Mouse (Mus musculus): ENCODE measurements around the gene Myo18b. TPM values are rescaled to one million over a fixed set of nuclear protein-coding genes. Genes with fewer than 3 reads are reported as not detected.

Myo18b gene
- polyA plus RNA-seq, 1 experiment from 2014 or later: 1.3 TPM

DNA sequence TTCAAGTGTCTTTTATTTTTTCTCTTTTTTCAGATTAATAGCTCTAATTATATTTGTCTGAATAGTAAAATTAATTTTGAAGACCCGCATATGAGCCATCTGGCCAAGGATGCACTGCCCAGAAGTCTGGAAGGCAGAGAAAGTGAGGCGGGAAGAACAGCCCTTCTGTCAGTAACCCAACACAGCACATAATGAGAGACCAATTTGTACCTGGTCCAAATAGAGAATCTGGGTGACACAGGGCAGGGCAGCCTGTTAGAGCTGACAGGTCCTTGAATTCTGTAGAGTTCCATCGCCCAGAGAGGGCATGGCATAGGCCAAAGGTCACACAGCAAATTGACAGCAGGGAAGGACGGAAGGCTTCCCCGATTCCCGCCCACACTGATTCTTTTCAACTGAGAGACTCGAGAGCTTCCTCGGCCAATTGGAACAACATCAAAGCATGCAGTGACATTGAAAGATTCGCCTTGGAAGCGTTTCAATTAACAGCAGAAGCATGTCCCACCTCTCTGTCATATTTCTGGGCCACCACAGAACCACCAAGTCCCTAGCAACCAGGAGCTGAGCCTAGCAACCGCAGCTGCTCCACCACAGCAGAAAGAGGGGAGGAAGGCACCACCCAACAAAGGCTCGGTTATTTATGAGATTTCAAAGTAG, 36.7 kb downstream of the Myo18b start:
- no peaks in the 10 kb centered on the region for H3K36me3 ChIP-seq (ENCODE audit: control insufficient read depth, insufficient read depth, low read length)
- H3K4me2 ChIP-seq (ENCODE audit: low read depth, low read length): no peak overlapping the region
- no peak overlapping the region for H3K4me3 ChIP-seq (ENCODE audit: low read depth, low read length)
- no peaks in the 10 kb centered on the region; the same call in 1 of the 2 replicates for H3K4me1 ChIP-seq (ENCODE audit: control insufficient read depth, insufficient read depth, low read length)
- H3K9ac ChIP-seq (replicated peaks; ENCODE audit: low read depth, low read length): no peak overlapping the region
- 34% methylated on average over 12 of the region's 12 CpGs for WGBS
- H3K27me3 ChIP-seq (ENCODE audit: control insufficient read depth, insufficient read depth, low read length): no peaks in the 10 kb centered on the region
- no peak for ATAC-seq (ENCODE audit: low read depth)
- no peak overlapping the region; the same call in 1 of the 2 replicates for H3K27ac ChIP-seq (ENCODE audit: low read depth, low read length)
- no peaks in the 10 kb centered on the region for H3K9me3 ChIP-seq (ENCODE audit: control insufficient read depth, low read length)

DNA sequence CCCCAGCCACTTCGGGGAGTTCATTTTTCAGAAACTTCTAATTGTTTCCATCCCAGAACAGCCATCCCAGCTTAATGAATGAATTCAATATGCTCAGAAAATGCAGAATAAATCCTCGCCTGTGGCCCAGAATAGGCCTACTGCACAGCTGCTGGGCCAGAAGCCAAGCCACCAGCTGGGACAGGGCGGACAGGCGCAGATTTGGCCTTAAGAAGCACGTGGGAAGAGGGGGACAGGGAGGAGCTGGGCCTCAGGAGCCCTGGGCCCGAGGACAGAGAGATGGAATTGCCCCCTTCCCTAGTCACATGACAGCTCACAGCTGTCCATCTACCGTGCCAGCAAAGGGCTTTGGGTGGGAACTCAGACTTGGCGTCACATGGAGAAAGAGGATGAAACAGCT, 43.0 kb downstream of the Myo18b start:
- Histone ChIP-seq H3K9ac (replicated peaks; ENCODE audit: low read depth, low read length) (no peak overlapping the region), H3K9me3 (ENCODE audit: control insufficient read depth, low read length) (no peaks in the 10 kb centered on the region), H3K36me3 (ENCODE audit: control insufficient read depth, insufficient read depth, low read length) (no peaks in the 10 kb centered on the region), H3K4me2 (ENCODE audit: low read depth, low read length) (no peak overlapping the region), H3K27me3 (ENCODE audit: control insufficient read depth, insufficient read depth, low read length) (no peaks in the 10 kb centered on the region), H3K4me1 (ENCODE audit: control insufficient read depth, insufficient read depth, low read length) (peaks cover 20% of the 10 kb centered on the region), H3K4me3 (ENCODE audit: low read depth, low read length) (no peak overlapping the region), H3K27ac (ENCODE audit: low read depth, low read length) (peak overlapping the region; percentile 79)
- peak; percentile 58 for ATAC-seq (ENCODE audit: low read depth)
- WGBS: 11% methylated on average over 8 of the region's 8 CpGs

DNA sequence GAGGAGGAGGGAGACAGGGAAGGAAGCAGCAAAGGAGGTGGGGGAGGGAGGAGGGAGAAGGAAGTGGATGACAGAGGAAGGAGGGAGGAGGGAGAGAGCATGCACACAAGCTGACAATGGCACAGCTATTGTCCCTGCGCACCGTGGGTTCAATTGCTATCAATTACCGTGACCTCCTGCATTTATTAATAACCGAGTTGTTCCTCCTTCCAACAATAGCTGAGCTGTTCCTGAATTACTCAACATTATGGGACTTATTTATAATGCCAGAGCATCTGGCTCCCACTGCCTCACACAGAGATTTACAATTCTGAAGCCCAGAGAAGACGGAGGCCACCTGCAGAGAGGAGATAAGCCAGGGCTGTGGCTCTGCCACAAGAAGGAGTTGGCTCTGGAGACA, 44.8 kb downstream of the Myo18b start:
- ATAC-seq (ENCODE audit: low read depth): no peak

DNA sequence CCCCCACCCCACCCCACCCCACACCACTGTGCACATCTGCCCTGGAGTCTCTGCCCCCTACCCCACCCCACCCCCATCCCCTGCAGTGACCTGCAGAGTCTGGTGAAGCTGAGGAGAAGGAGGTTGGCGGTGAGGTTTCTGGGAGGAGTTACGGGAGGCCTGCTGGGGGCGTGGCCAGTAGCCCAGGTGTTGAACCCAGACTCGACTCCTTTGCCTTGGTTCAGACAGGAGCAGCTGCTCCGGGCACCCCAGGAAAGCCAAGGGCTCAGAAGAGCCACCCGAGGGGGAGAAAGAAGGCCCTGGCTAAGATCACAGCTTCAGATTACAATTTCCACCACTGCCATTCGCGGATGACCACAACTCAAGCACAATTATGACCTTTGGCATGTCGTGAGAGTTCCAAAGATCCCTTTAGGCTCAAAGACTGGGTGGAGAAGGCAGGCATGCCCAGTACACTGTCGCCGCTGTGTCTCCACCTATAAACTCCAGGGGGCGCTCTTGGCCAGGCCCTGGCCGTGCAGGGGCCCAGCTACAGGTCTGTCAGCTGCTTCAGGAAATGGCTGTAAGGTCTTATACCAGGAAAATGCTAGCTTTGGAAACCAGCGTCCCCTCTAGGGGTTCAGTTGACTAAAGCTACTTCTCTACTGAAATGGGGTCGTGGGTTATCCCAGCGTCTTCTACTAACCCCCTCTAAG, 47.4 kb downstream of the Myo18b start:
- H3K27ac ChIP-seq (ENCODE audit: low read depth, low read length): no peak overlapping the region
- no peaks in the 10 kb centered on the region for H3K9me3 ChIP-seq (ENCODE audit: control insufficient read depth, low read length)
- ATAC-seq (ENCODE audit: low read depth): no peak
- no peak overlapping the region for H3K9ac ChIP-seq (replicated peaks; ENCODE audit: low read depth, low read length)
- no peak overlapping the region for H3K4me2 ChIP-seq (ENCODE audit: low read depth, low read length)
- WGBS: 4% methylated on average over 16 of the region's 16 CpGs
- no peaks in the 10 kb centered on the region for H3K27me3 ChIP-seq (ENCODE audit: control insufficient read depth, insufficient read depth, low read length)
- H3K4me1 ChIP-seq (ENCODE audit: control insufficient read depth, insufficient read depth, low read length): peaks cover 31% of the 10 kb centered on the region
- H3K4me3 ChIP-seq (ENCODE audit: low read depth, low read length): no peak overlapping the region
- H3K36me3 ChIP-seq (ENCODE audit: control insufficient read depth, insufficient read depth, low read length): no peaks in the 10 kb centered on the region

More for the DNA sequence above, 44.8 kb downstream of the Myo18b start:
- Histone ChIP-seq H3K9ac (replicated peaks; ENCODE audit: low read depth, low read length) (no peak overlapping the region), H3K9me3 (ENCODE audit: control insufficient read depth, low read length) (no peaks in the 10 kb centered on the region), H3K36me3 (ENCODE audit: control insufficient read depth, insufficient read depth, low read length) (no peaks in the 10 kb centered on the region), H3K27ac (ENCODE audit: low read depth, low read length) (peak overlapping the region; percentile 79), H3K4me3 (ENCODE audit: low read depth, low read length) (no peak overlapping the region), H3K4me1 (ENCODE audit: control insufficient read depth, insufficient read depth, low read length) (peaks cover 25% of the 10 kb centered on the region), H3K4me2 (ENCODE audit: low read depth, low read length) (no peak overlapping the region), H3K27me3 (ENCODE audit: control insufficient read depth, insufficient read depth, low read length) (no peaks in the 10 kb centered on the region)
- 5% methylated on average over 5 of the region's 5 CpGs for WGBS

DNA sequence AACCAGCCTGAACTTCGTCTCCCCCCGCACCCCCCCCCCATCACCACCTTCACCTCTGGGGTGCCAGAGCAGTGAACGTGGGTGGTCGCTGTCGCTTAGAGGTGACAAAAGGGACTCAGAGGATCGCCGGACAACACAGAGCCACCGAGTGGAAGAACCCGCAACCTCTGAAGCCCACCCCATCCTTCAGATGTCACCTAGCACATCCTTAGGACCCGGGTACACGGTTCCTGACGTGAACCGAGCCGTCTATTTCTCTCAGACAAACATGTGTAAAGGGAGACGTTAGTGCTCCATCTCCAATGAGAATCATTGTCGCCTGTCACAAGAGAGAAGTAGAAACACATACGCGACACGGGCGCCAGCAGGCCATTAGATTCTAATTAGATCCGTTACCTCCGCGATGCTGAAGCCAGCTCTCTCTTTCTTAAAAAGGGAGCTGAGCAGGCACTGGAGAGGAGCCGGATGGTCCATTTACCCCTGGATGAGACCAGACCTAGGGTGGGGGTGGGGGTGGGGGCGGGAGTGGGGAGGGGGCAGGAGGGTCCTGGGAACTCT, 48.1 kb downstream of the Myo18b start:
- H3K27ac ChIP-seq (ENCODE audit: low read depth, low read length): 0 out of 2 replicates have a peak overlapping the region, but pooled peaks have one; percentile 22
- peaks cover 36% of the 10 kb centered on the region for H3K4me1 ChIP-seq (ENCODE audit: control insufficient read depth, insufficient read depth, low read length)
- no peak overlapping the region for H3K9ac ChIP-seq (replicated peaks; ENCODE audit: low read depth, low read length)

DNA sequence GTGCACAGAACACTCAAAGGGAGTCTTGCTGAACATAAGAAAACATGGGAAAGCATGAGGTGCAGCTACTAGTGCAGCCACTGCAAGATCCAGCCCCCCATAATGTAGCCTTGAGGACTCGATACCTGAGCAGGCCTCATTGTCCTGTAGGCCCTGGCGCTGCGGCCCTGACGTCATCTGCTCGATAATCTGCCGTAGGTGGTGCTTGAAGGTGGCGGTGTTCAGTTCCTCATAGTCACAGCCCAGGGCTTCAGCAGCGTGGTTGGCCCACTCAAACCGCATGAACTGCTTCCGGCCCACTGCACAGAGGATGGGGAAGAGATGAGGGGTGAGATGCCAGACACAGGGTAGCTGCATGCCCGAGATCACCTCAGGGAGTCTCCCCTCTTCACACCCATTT, 50.0 kb downstream of the Myo18b start:
- Histone ChIP-seq H3K4me3 (ENCODE audit: low read depth, low read length) (no peak overlapping the region), H3K4me1 (ENCODE audit: control insufficient read depth, insufficient read depth, low read length) (peaks cover 28% of the 10 kb centered on the region), H3K4me2 (ENCODE audit: low read depth, low read length) (no peak overlapping the region), H3K27ac (ENCODE audit: low read depth, low read length) (no peak overlapping the region), H3K36me3 (ENCODE audit: control insufficient read depth, insufficient read depth, low read length) (no peaks in the 10 kb centered on the region), H3K27me3 (ENCODE audit: control insufficient read depth, insufficient read depth, low read length) (no peaks in the 10 kb centered on the region), H3K9me3 (ENCODE audit: control insufficient read depth, low read length) (no peaks in the 10 kb centered on the region), H3K9ac (replicated peaks; ENCODE audit: low read depth, low read length) (no peak overlapping the region)
- 86% methylated on average over 11 of the region's 11 CpGs for WGBS
- ATAC-seq (ENCODE audit: low read depth): no peak

More for the DNA sequence above, 48.1 kb downstream of the Myo18b start:
- 5% methylated on average over 25 of the region's 25 CpGs for WGBS
- Histone ChIP-seq H3K27me3 (ENCODE audit: control insufficient read depth, insufficient read depth, low read length) (no peaks in the 10 kb centered on the region), H3K9me3 (ENCODE audit: control insufficient read depth, low read length) (no peaks in the 10 kb centered on the region), H3K36me3 (ENCODE audit: control insufficient read depth, insufficient read depth, low read length) (no peaks in the 10 kb centered on the region), H3K4me3 (ENCODE audit: low read depth, low read length) (no peak overlapping the region), H3K4me2 (ENCODE audit: low read depth, low read length) (no peak overlapping the region; the same call in 1 of the 2 replicates)
- ATAC-seq (ENCODE audit: low read depth): no peak

DNA sequence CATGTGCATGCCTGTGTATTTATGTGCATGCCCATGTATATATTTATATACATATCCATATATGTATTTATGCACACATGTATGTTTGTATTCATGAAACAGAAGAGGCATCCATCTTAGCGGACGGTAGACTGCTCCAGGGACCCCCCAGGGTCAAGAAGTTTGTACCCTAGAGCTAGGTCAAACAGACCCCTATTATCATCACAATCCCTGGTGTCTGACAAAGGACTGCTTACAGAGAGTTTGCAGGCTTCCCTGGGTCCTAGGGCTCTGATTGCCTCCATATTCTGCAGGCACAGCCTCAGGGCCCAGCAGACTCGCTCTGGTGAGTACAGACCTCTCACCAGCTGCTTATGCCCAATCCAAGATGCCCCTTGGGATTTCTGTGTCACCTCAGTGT, 51.7 kb downstream of the Myo18b start:
- WGBS: 28% methylated on average over 3 of the region's 3 CpGs

DNA sequence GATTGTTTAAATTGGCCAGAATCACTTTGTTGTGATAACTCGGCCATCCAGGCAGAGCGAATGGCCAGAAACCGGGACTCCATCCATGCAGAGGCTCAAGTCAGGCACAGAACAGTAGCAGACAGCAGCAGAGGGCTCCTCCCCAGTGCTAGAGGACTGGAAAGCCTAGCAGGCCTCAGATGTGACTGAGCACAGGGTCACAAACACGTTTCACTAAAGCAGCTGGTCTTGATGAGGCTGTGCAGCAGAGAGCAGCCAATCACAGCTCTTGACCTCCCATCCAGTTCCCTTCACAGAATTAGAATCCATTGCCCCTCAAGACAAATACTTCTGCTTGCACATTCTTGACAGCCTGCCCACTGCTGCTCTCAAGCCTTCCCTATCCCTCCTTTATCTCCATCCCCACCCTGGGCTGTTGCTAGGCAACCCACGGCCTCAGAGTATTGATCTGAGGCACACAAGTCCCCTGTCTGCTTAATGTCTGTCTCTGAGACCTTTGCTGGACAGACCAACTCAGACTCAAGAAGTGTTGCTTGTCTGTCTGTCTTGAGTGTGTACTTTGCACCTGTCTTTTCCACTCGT, 52.4 kb downstream of the Myo18b start:
- H3K4me3 ChIP-seq (ENCODE audit: low read depth, low read length): no peak overlapping the region
- peak overlapping the region; percentile 67; the same call in 1 of the 2 replicates for H3K27ac ChIP-seq (ENCODE audit: low read depth, low read length)
- peak; percentile 18; the same call in 1 of the 2 replicates for ATAC-seq (ENCODE audit: low read depth)
- H3K4me2 ChIP-seq (ENCODE audit: low read depth, low read length): no peak overlapping the region
- H3K4me1 ChIP-seq (ENCODE audit: control insufficient read depth, insufficient read depth, low read length): peaks cover 24% of the 10 kb centered on the region
- H3K36me3 ChIP-seq (ENCODE audit: control insufficient read depth, insufficient read depth, low read length): no peaks in the 10 kb centered on the region
- 0 out of 2 replicates have a peak overlapping the region, but pooled peaks have one; percentile 28 for H3K9ac ChIP-seq (replicated peaks; ENCODE audit: low read depth, low read length)
- H3K27me3 ChIP-seq (ENCODE audit: control insufficient read depth, insufficient read depth, low read length): no peaks in the 10 kb centered on the region
- no peaks in the 10 kb centered on the region for H3K9me3 ChIP-seq (ENCODE audit: control insufficient read depth, low read length)
- 41% methylated on average over 6 of the region's 6 CpGs for WGBS

More for the DNA sequence above, 51.7 kb downstream of the Myo18b start:
- Histone ChIP-seq H3K4me2 (ENCODE audit: low read depth, low read length) (no peak overlapping the region), H3K27me3 (ENCODE audit: control insufficient read depth, insufficient read depth, low read length) (no peaks in the 10 kb centered on the region), H3K4me3 (ENCODE audit: low read depth, low read length) (no peak overlapping the region), H3K9ac (replicated peaks; ENCODE audit: low read depth, low read length) (no peak overlapping the region), H3K27ac (ENCODE audit: low read depth, low read length) (peak overlapping the region; percentile 67), H3K4me1 (ENCODE audit: control insufficient read depth, insufficient read depth, low read length) (peaks cover 26% of the 10 kb centered on the region), H3K36me3 (ENCODE audit: control insufficient read depth, insufficient read depth, low read length) (no peaks in the 10 kb centered on the region), H3K9me3 (ENCODE audit: control insufficient read depth, low read length) (no peaks in the 10 kb centered on the region)
- no peak for ATAC-seq (ENCODE audit: low read depth)

DNA sequence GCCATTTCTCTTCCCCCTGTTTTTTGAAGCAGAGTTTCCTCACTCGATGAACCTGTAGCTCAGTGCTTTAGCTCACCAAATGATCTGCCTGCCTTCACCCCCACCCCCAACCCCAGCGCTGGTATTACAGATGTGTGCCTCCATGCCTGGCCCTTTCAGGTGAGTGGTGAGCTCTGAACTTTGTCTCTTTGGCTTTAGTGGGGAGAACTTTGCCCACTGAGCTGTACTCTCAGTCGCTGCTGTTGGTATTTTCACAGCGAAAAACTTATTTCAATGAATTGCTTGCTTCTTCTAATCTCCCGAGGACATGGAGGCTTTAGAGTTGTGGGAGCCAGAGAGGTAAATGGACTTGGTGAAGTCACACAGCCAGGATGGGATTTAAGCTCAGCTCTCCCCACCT, 53.5 kb downstream of the Myo18b start:
- 94% methylated on average over 5 of the region's 5 CpGs for WGBS

More for the DNA sequence above, 53.5 kb downstream of the Myo18b start:
- no peak for ATAC-seq (ENCODE audit: low read depth)
- Histone ChIP-seq H3K36me3 (ENCODE audit: control insufficient read depth, insufficient read depth, low read length) (no peaks in the 10 kb centered on the region), H3K9ac (replicated peaks; ENCODE audit: low read depth, low read length) (no peak overlapping the region), H3K27me3 (ENCODE audit: control insufficient read depth, insufficient read depth, low read length) (no peaks in the 10 kb centered on the region), H3K9me3 (ENCODE audit: control insufficient read depth, low read length) (no peaks in the 10 kb centered on the region), H3K27ac (ENCODE audit: low read depth, low read length) (no peak overlapping the region), H3K4me2 (ENCODE audit: low read depth, low read length) (no peak overlapping the region), H3K4me1 (ENCODE audit: control insufficient read depth, insufficient read depth, low read length) (peaks cover 14% of the 10 kb centered on the region), H3K4me3 (ENCODE audit: low read depth, low read length) (no peak overlapping the region)
